Mouse (Mus musculus) liver, embryonic 14.5 days (tissue): ENCODE results near the gene Slc22a26. TPM values are rescaled to one million over a fixed set of nuclear protein-coding genes. Genes with fewer than 3 reads are reported as not detected.

Experiments used
- ATAC-seq: fragments of 200-750 bp; cut with Nextera tagmentation; 2 replicates; pipeline ENCODE4 v1.8.0; 2017; ENCODE audit warnings: moderate number of reproducible peaks, mild to moderate bottlenecking, moderate library complexity; ENCODE audit not compliant: insufficient read depth
- DNase-seq, 3 experiments: peaks; one replicate each; pipeline ENCODE4 v3.0.0-alpha.2; 2012 to 2013; ENCODE audit warnings: low read depth in 3 of 3, low spot score in 3 of 3
- H3K27ac ChIP-seq: fragments of 300-500 bp; sonication (generic); 2 replicates; pipeline ENCODE4 v1.5.1; 2014; ENCODE audit warnings: moderate library complexity, mild to moderate bottlenecking, control low read depth, inconsistent platforms
- H3K27me3 ChIP-seq: fragments of 300-500 bp; sonication (generic); 2 replicates; pipeline ENCODE4 v1.6.1; 2014; ENCODE audit warnings: mild to moderate bottlenecking, low read length, moderate library complexity; ENCODE audit not compliant: control insufficient read depth, insufficient read depth
- H3K36me3 ChIP-seq: fragments of 300-500 bp; sonication (generic); replicated peaks from 2 replicates; pipeline ENCODE4 v1.6.1; 2014; ENCODE audit warnings: low read depth; ENCODE audit not compliant: control insufficient read depth, insufficient read depth
- H3K4me1 ChIP-seq, 2 experiments: fragments of 200-500 bp in 1 of 2; fragments of 300-500 bp in 1 of 2; sonication (generic) in 1 of 2; replicated peaks; 2 replicates each; pipeline ENCODE4 v1.6.1; 2012 to 2014; ENCODE audit warnings: antibody characterized with exemption in 1 of 2, inconsistent platforms in 1 of 2, low read length in 1 of 2; ENCODE audit not compliant: control insufficient read depth in 2 of 2, insufficient read depth in 2 of 2
- H3K4me2 ChIP-seq: fragments of 300-500 bp; sonication (generic); 2 replicates; pipeline ENCODE4 v1.6.1; 2014; ENCODE audit warnings: low read depth, mild to moderate bottlenecking, control low read depth, moderate library complexity
- H3K4me3 ChIP-seq, 2 experiments: fragments of 200-500 bp in 1 of 2; fragments of 300-500 bp in 1 of 2; sonication (generic) in 1 of 2; 2 replicates each; pipeline ENCODE4 v1.5.1; 2012 to 2014; ENCODE audit warnings: low read depth in 2 of 2, low read length in 2 of 2, mild to moderate bottlenecking in 2 of 2, control low read depth in 1 of 2, inconsistent platforms in 1 of 2, moderate library complexity in 1 of 2; ENCODE audit not compliant: insufficient read depth in 1 of 2
- H3K9ac ChIP-seq: fragments of 300-500 bp; sonication (generic); replicated peaks from 2 replicates; pipeline ENCODE4 v1.6.1; 2014; ENCODE audit warnings: mild to moderate bottlenecking, control low read depth, moderate library complexity
- H3K9me3 ChIP-seq: fragments of 300-500 bp; sonication (generic); 2 replicates; pipeline ENCODE4 v1.6.1; 2016; ENCODE audit warnings: low read length, mixed read lengths; ENCODE audit not compliant: control insufficient read depth
- CTCF ChIP-seq: IDR thresholded peaks from 2 replicates; pipeline ENCODE4 v1.5.1; 2016; ENCODE audit warnings: antibody characterized with exemption, low read depth, control low read depth
- EP300 ChIP-seq: IDR thresholded peaks from 2 replicates; pipeline ENCODE4 v1.6.1; 2016; ENCODE audit warnings: antibody characterized with exemption, low read depth
- WGBS: fragments of 180-500 bp; shearing (Covaris S2); extraction: QIAGEN DNeasy Blood & Tissue Kit; methylation state at CpG from one replicate; pipeline ENCODE4 v1.1.7; 2014; ENCODE audit not compliant: insufficient replicate concordance; 5-methylcytosine and 5-hydroxymethylcytosine counted together
- polyA plus RNA-seq, 2 experiments: library from polyadenylated mRNA; depleted of rRNA in 1 of 2; stranded (reverse) in 1 of 2; unstranded in 1 of 2; fragments of >200 nt; fragmentation: Nextera tagmentation in 1 of 2; extraction: Ambion mirVana in 1 of 2; gene quantifications; 2 replicates each; pipeline versions ENCODE4 v1.2.1 to v1.2.3; 2012 to 2014

The Slc22a26 gene
- not detected in 2 replicates for polyA plus RNA-seq (2012; rRNA removed)
- not detected in 2 replicates for polyA plus RNA-seq (2014; fragmentation: Nextera tagmentation; extraction: Ambion mirVana)

DNA sequence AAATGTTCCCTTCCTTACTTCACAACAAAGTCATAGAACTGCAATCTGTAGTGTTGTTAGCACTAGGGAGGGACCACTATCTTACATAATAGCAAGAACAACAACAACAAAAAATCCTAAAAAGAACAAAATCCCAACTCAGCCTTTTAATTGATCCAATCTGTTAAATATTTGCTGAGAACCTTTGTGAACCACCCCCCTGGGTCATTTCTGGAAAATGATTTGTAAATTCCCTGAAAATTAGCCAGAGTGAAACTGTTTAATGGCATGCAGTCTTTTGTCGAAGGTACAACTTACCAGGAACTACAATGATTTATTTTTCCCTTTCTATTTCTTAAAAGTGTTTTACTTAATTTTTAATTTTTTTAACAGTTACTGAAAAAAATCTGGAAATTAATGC, at the start of gene Slc22a26:
Slc22a26 (minus strand) TSS at position 97 of the 400 bp plus-strand sequence.
- TF ChIP-seq CTCF: no peak
- H3K9ac ChIP-seq: no peak within 1 kb of the TSS
- H3K27ac ChIP-seq: no peak within 1 kb of the TSS
- no peak within 1 kb of the TSS for H3K4me3 ChIP-seq
- no peaks in the 10 kb centered on the region for H3K9me3 ChIP-seq
- DNase-seq (no peak), ATAC-seq (no peak)
- H3K27me3 ChIP-seq: no peaks in the 10 kb centered on the region
- 35% methylated on average over 1 of the region's 1 CpGs for WGBS
- H3K36me3 ChIP-seq: no peaks in the 10 kb centered on the region
- no peak within 1 kb of the TSS for H3K4me2 ChIP-seq
- H3K4me1 ChIP-seq: no peaks in the 10 kb centered on the region

DNA sequence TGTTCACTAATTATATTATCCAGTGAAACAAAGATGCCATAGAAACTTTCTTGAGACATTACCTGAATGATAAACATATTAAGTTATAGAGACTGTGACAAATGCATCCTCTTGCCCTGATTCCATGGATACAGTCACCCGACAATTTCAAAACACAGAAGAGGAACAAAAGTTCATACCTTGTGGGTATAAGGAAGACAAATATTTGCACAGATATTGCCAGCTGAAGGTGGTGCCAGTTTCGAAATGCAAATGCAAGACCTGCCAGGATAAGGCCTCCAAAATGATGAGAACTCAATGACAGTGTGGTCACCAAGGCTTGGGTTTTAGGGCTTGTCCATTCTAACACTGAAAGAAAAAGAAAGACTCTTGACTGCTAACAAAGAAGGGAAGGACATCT, 27.4 kb upstream of the Slc22a26 start:
- TF ChIP-seq CTCF (no peak), EP300 (no peak)
- Histone ChIP-seq H3K4me3 (no peak overlapping the region), H3K9me3 (no peaks in the 10 kb centered on the region), H3K4me1 (no peaks in the 10 kb centered on the region), H3K9ac (no peak overlapping the region), H3K36me3 (no peaks in the 10 kb centered on the region), H3K27me3 (no peaks in the 10 kb centered on the region), H3K27ac (no peak overlapping the region), H3K4me2 (no peak overlapping the region)
- WGBS: 36% methylated on average over 2 of the region's 2 CpGs
- no peak for ATAC-seq
- no peak for DNase-seq

DNA sequence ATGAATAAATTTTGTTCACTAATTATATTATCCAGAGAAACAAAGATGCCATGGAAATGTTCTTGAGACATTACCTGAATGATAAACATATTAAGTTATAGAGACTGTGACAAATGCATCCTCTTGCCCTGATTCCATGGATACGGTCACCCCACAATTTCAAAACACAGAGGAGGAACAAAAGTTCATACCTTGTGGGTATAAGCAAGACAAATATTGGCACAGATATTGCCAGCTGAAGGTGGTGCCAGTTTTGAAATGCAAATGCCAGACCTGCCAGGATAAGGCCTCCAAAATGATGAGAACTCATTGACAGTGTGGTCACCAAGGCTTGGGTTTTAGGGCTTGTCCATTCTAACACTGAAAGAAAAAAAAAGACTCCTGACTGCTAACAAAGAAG, 11.9 kb downstream of the Slc22a26 start:
- no peak overlapping the region for H3K4me3 ChIP-seq
- ATAC-seq: no peak
- H3K27ac ChIP-seq: no peak overlapping the region
- no peaks in the 10 kb centered on the region for H3K4me1 ChIP-seq
- H3K36me3 ChIP-seq: no peaks in the 10 kb centered on the region
- H3K9me3 ChIP-seq: no peaks in the 10 kb centered on the region
- DNase-seq: no peak
- no peak for TF ChIP-seq EP300
- H3K9ac ChIP-seq: no peak overlapping the region
- 76% methylated on average over 1 of the region's 1 CpGs for WGBS
- no peaks in the 10 kb centered on the region for H3K27me3 ChIP-seq
- no peak overlapping the region for H3K4me2 ChIP-seq

DNA sequence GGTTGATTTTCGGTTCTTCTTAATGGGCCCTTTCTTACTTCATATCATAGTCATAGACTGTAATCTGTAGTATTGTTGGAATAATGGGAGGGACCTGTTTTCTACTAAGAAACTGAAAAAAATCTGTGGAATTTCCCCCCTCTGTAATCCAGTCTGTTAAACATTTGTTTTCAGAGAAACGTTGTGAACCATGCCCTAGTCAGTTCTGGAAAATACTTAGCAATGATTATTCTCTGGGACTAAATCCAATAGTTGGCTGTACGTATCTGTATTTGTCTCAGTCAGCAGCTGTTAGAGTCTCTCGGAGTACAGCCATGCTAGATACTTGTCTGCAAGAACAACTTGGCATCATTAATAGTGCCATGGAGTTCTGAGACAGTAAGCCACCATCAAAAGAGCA, 27.2 kb downstream of the Slc22a26 start:
- Histone ChIP-seq H3K4me3 (no peak overlapping the region), H3K4me1 (no peaks in the 10 kb centered on the region), H3K27ac (no peak overlapping the region), H3K27me3 (no peaks in the 10 kb centered on the region), H3K36me3 (no peaks in the 10 kb centered on the region), H3K9me3 (no peaks in the 10 kb centered on the region), H3K4me2 (no peak overlapping the region), H3K9ac (no peak overlapping the region)
- ATAC-seq (no peak), DNase-seq (no peak)
- 42% methylated on average over 4 of the region's 4 CpGs for WGBS
- TF ChIP-seq CTCF: no peak
- no peak for TF ChIP-seq EP300

DNA sequence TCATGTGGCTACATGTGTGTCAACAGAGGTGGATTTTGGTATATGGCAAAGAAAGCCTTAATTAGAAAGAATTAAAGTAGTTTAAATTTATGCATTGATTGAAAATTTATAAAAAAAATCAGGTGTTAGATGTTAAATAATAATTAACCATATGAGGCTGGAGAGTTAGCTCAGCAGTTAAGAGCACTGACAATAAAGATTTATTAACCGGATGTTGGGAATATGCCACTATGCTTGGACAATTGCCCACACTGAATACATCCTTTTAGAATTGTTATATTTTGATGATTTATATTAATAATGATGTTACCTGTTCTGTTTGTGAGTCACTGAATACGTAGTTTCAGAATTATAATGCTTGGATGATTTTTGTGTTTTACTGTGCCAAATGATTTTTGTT, 36.3 kb downstream of the Slc22a26 start:
- WGBS: 55% methylated on average over 2 of the region's 2 CpGs
- no peak for TF ChIP-seq EP300
- no peak for TF ChIP-seq CTCF
- Histone ChIP-seq H3K4me3 (no peak overlapping the region), H3K36me3 (no peaks in the 10 kb centered on the region), H3K4me1 (no peaks in the 10 kb centered on the region), H3K4me2 (no peak overlapping the region), H3K9ac (no peak overlapping the region), H3K9me3 (no peaks in the 10 kb centered on the region), H3K27ac (no peak overlapping the region), H3K27me3 (no peaks in the 10 kb centered on the region)
- ATAC-seq (no peak), DNase-seq (no peak)
